Comparison of ENCODE assay signal across 28 mouse cellular contexts in genomic region chr16:12652180-12652579, GRCm38 (mm10).
DNase-seq lines count a peak whose midpoint lies in the region; TF ChIP-seq lines count a peak whose summit lies in the region.
"Had no signal": no experiment of that assay in that cellular context is flagged by ENCODE, and none has a peak within 500 bp of the region (broad histone marks: within the 10 kb centered on the region; RNA-seq: fewer than 3 reads in every experiment).

No protein-coding gene starts in this region.

- no peaks in the 10 kb centered on the region for H3K27me3 ChIP-seq in MEL (ENCODE audit: control insufficient read depth in 1 of 2, insufficient read depth in 2 of 2, low read length in 2 of 2)
- H3K27me3 ChIP-seq: embryonic facial prominence, embryonic 13.5 days; forebrain, embryonic 15.5 days; heart, embryonic 15.5 days; hindbrain, embryonic 12.5 days; limb, embryonic 13.5 days; liver, embryonic 12.5 days had no signal

- H3K36me3 ChIP-seq in MEL (ENCODE audit: control insufficient read depth in 1 of 2, insufficient read depth in 2 of 2, low read length in 2 of 2), result no peaks in the 10 kb centered on the region
- H3K36me3 ChIP-seq: embryonic facial prominence, embryonic 13.5 days; forebrain, embryonic 10.5 days; forebrain, embryonic 15.5 days; heart, embryonic 15.5 days; hindbrain, embryonic 12.5 days; limb, embryonic 13.5 days; liver, embryonic 12.5 days had no signal

- H3K9me3 ChIP-seq in MEL (replicated peaks; ENCODE audit: insufficient read depth, low read length), result no peaks in the 10 kb centered on the region
- H3K9me3 ChIP-seq: forebrain, embryonic 10.5 days; forebrain, embryonic 15.5 days; heart, embryonic 15.5 days; hindbrain, embryonic 12.5 days; limb, embryonic 13.5 days; liver, embryonic 12.5 days had no signal

- H3K9ac ChIP-seq in MEL (ENCODE audit: control insufficient read depth, low read depth, low read length, poor library complexity, severe bottlenecking), result no peak overlapping the region
- H3K9ac ChIP-seq: embryonic facial prominence, embryonic 13.5 days; forebrain, embryonic 15.5 days; heart, embryonic 15.5 days; hindbrain, embryonic 12.5 days; limb, embryonic 13.5 days; liver, embryonic 12.5 days had no signal

- 75% methylated on average over 3 of the region's 3 CpGs for WGBS in lung, adult 2 months

- no peak; the same call in 1 of the 2 replicates for TF ChIP-seq RAD21 in MEL (IDR thresholded peaks at IDR 0.05; ENCODE audit: low read depth, low read length)

- H3K4me3 ChIP-seq in layer of hippocampus, adult 2 months, result no peak overlapping the region
- H3K4me3 ChIP-seq in MEL (ENCODE audit: control insufficient read depth in 1 of 2, insufficient read depth in 1 of 2, low read depth in 2 of 2, low read length in 2 of 2), result no peak overlapping the region
- no peak overlapping the region for H3K4me3 ChIP-seq in lung, adult 2 months (replicated peaks; ENCODE audit: extremely low read depth, low read depth, low read length)
- H3K4me3 ChIP-seq: embryonic facial prominence, embryonic 13.5 days; forebrain, embryonic 10.5 days; forebrain, embryonic 15.5 days; gastrocnemius, adult 2 months; heart, embryonic 15.5 days; hindbrain, embryonic 12.5 days; limb, embryonic 13.5 days; liver, embryonic 12.5 days had no signal

- TF ChIP-seq POLR2A in MEL (IDR thresholded peaks at IDR 0.05; ENCODE audit: control insufficient read depth in 1 of 2, insufficient read depth in 1 of 2, low read depth in 1 of 2, low read length in 2 of 2, poor library complexity in 1 of 2), result no peak
- TF ChIP-seq POLR2A in lung, adult 2 months (IDR thresholded peaks at IDR 0.05; ENCODE audit: borderline replicate concordance, extremely low read depth, low read depth, low read length), result no peak

- DNase-seq in embryo, embryonic 10.5 days (ENCODE audit: low spot score), result peak; percentile 4
- DNase-seq in embryo, embryonic 9.5 days (ENCODE audit: extremely low spot score), result no peak
- DNase-seq in layer of hippocampus, adult 2 months (ENCODE audit: low spot score in 2 of 2), result no peak
- DNase-seq in layer of hippocampus, postnatal 25 days (ENCODE audit: extremely low spot score in 1 of 2, low spot score in 1 of 2), result no peak
- peak; percentile 6 for DNase-seq in 3T3-L1 (ENCODE audit: low read depth, low spot score)
- DNase-seq in MEL (ENCODE audit: low read depth, low spot score), result no peak
- no peak for DNase-seq in thymus, postnatal 36 days
- DNase-seq in lung, adult 2 months, result no peak
- DNase-seq: adrenal gland, postnatal 14 days; cerebellum, adult 11 months; cerebellum, adult 9-10 months; cerebellum, postnatal 36 days; embryo, embryonic 11 days; gastrocnemius, adult 2 months; gastrocnemius, postnatal 36 days; kidney, adult 11 months; kidney, postnatal 36 days; lung, adult 18-20 months; lung, postnatal 36 days; right cerebral cortex, postnatal 14 days had no signal

- H3K79me2 ChIP-seq in MEL (ENCODE audit: control insufficient read depth, insufficient read depth, low read length, poor library complexity), result no peaks in the 10 kb centered on the region

- TF ChIP-seq EP300 in MEL (IDR thresholded peaks at IDR 0.05; ENCODE audit: low read depth in 1 of 2, low read length in 2 of 2), result no peak

- no peak overlapping the region for H3K27ac ChIP-seq in layer of hippocampus, adult 2 months
- no peak overlapping the region for H3K27ac ChIP-seq in MEL (ENCODE audit: control insufficient read depth, low read depth, low read length)
- H3K27ac ChIP-seq: embryonic facial prominence, embryonic 13.5 days; forebrain, embryonic 10.5 days; forebrain, embryonic 15.5 days; gastrocnemius, adult 2 months; heart, embryonic 15.5 days; hindbrain, embryonic 12.5 days; hindbrain, postnatal 0 days; limb, embryonic 13.5 days; liver, embryonic 12.5 days had no signal

- TF ChIP-seq CTCF in layer of hippocampus, adult 2 months (conservative IDR thresholded peaks at IDR 0.05), result peak; percentile 60
- no peak; a peak in 1 of 6 replicates for TF ChIP-seq CTCF in MEL (IDR thresholded peaks at IDR 0.05 in 2 of 3, conservative IDR thresholded peaks at IDR 0.05 in 1 of 3; ENCODE audit: control insufficient read depth in 1 of 3, insufficient read depth in 1 of 3, low read depth in 2 of 3, low read length in 3 of 3, poor library complexity in 1 of 3, severe bottlenecking in 1 of 3)
- no peak for TF ChIP-seq CTCF in lung, adult 2 months (IDR thresholded peaks at IDR 0.05; ENCODE audit: insufficient read depth, low read length)

- no peaks in the 10 kb centered on the region for H3K4me1 ChIP-seq in MEL (ENCODE audit: control insufficient read depth in 1 of 2, insufficient read depth in 2 of 2, low read length in 2 of 2)
- no peaks in the 10 kb centered on the region for H3K4me1 ChIP-seq in lung, adult 2 months (ENCODE audit: control insufficient read depth, insufficient read depth, low read length)
- H3K4me1 ChIP-seq: embryonic facial prominence, embryonic 13.5 days; forebrain, embryonic 10.5 days; forebrain, embryonic 15.5 days; heart, embryonic 15.5 days; hindbrain, embryonic 12.5 days; limb, embryonic 13.5 days; liver, embryonic 12.5 days had no signal

TF ChIP-seq in MEL, 35 proteins besides CTCF, POLR2A, EP300 and RAD21:
- 0 out of 2 replicates have a peak, but pooled peaks have one; percentile 5 for TF ChIP-seq SMC3 (IDR thresholded peaks at IDR 0.05; ENCODE audit: low read depth, low read length)
- no peak for TF ChIP-seq CHD1 (IDR thresholded peaks at IDR 0.05; ENCODE audit: low read depth, low read length)

Comparison
In these comparisons a context has a peak if more than half of its experiments do, and no peak if none do; other contexts are left out.
1. DNase-seq: peak in embryo, embryonic 10.5 days (single experiment) and 3T3-L1 (single experiment); none in embryo, embryonic 9.5 days (single experiment), layer of hippocampus, adult 2 months (0 of 2), layer of hippocampus, postnatal 25 days (0 of 2), MEL (single experiment), thymus, postnatal 36 days (0 of 2) and lung, adult 2 months (single experiment).